Mouse (Mus musculus): Measurements from ENCODE around the gene Snn.

The Snn gene

GRCm38 (mm10) chr16:11046437-11046836 lies 14.3 kb upstream of the Snn start:
- no peak for DNase-seq (ENCODE audit: extremely low spot score, low read depth, low spot score)

GRCm38 (mm10) chr16:11047130-11047529 lies 13.6 kb upstream of the Snn start:
- no peak for DNase-seq (ENCODE audit: extremely low spot score, low read depth, low spot score)

- no peak for DNase-seq (ENCODE audit: extremely low spot score, low read depth, low spot score)
Observed at GRCm38 (mm10) chr16:11050226-11050625, 10.5 kb upstream of the Snn start.

- no peak for DNase-seq (ENCODE audit: extremely low spot score, low read depth, low spot score)
Observed at GRCm38 (mm10) chr16:11051134-11051533, 9.6 kb upstream of the Snn start.

GRCm38 (mm10) chr16:11054409-11054808 lies 6.3 kb upstream of the Snn start:
- no peak for DNase-seq (ENCODE audit: extremely low spot score, low read depth, low spot score)

GRCm38 (mm10) chr16:11054871-11055270 lies 5.9 kb upstream of the Snn start:
- DNase-seq (ENCODE audit: extremely low spot score, low read depth, low spot score), result no peak

GRCm38 (mm10) chr16:11055916-11056315 lies 4.8 kb upstream of the Snn start:
- DNase-seq (ENCODE audit: extremely low spot score, low read depth, low spot score), result no peak

GRCm38 (mm10) chr16:11062794-11063721 lies 2.3 kb downstream of the Snn start:
- no peak for DNase-seq (ENCODE audit: extremely low spot score, low read depth, low spot score)

GRCm38 (mm10) chr16:11064341-11064740 lies 3.6 kb downstream of the Snn start:
- DNase-seq (ENCODE audit: extremely low spot score, low read depth, low spot score), result no peak

- no peak for DNase-seq (ENCODE audit: extremely low spot score, low read depth, low spot score)
Observed at GRCm38 (mm10) chr16:11064742-11065141, 4.0 kb downstream of the Snn start.

GRCm38 (mm10) chr16:11065431-11065830 lies 4.7 kb downstream of the Snn start:
- no peak for DNase-seq (ENCODE audit: extremely low spot score, low read depth, low spot score)

- peak; percentile 85 for DNase-seq (ENCODE audit: extremely low spot score, low read depth, low spot score)
Observed at GRCm38 (mm10) chr16:11066029-11066832, 5.5 kb downstream of the Snn start, which contains the start of gene Litaf. Litaf (minus strand) TSS chr16:11066157.

- DNase-seq (ENCODE audit: extremely low spot score, low read depth, low spot score), result no peak
Observed at GRCm38 (mm10) chr16:11066833-11067191, 6.1 kb downstream of the Snn start.

GRCm38 (mm10) chr16:11068666-11069065 lies 7.9 kb downstream of the Snn start:
- no peak for DNase-seq (ENCODE audit: extremely low spot score, low read depth, low spot score)

- no peak for DNase-seq (ENCODE audit: extremely low spot score, low read depth, low spot score)
Observed at GRCm38 (mm10) chr16:11069271-11069670, 8.5 kb downstream of the Snn start.

GRCm38 (mm10) chr16:11069710-11070420 lies 9.1 kb downstream of the Snn start:
- no peak for DNase-seq (ENCODE audit: extremely low spot score, low read depth, low spot score)

- no peak for DNase-seq (ENCODE audit: extremely low spot score, low read depth, low spot score)
Observed at GRCm38 (mm10) chr16:11071176-11071575, 10.4 kb downstream of the Snn start.

- DNase-seq (ENCODE audit: extremely low spot score, low read depth, low spot score), result no peak
Observed at GRCm38 (mm10) chr16:11071887-11072286, 11.1 kb downstream of the Snn start.

GRCm38 (mm10) chr16:11072454-11072853 lies 11.7 kb downstream of the Snn start:
- no peak for DNase-seq (ENCODE audit: extremely low spot score, low read depth, low spot score)

- no peak for DNase-seq (ENCODE audit: extremely low spot score, low read depth, low spot score)
Observed at GRCm38 (mm10) chr16:11073060-11073459, 12.3 kb downstream of the Snn start.

- DNase-seq (ENCODE audit: extremely low spot score, low read depth, low spot score), result no peak
Observed at GRCm38 (mm10) chr16:11077601-11078201, 17.0 kb downstream of the Snn start.
